Mouse (Mus musculus) cortical plate, adult 2 months (tissue): ENCODE measurements around the gene Med13l.

Experiments
- CTCF ChIP-seq: fragments of 200-500 bp; IDR thresholded peaks from 2 replicates; pipeline ENCODE4 v1.5.1; 2011; ENCODE audit warnings: mild to moderate bottlenecking, control low read depth, low read length; ENCODE audit not compliant: insufficient read depth; ENCODE audit errors: extremely low read depth
- POLR2A ChIP-seq: fragments of 200-500 bp; IDR thresholded peaks from 2 replicates; pipeline ENCODE4 v1.6.1; 2011; ENCODE audit warnings: mild to moderate bottlenecking, low read length, control low read depth; ENCODE audit not compliant: insufficient read depth; ENCODE audit errors: extremely low read depth

GRCm38 (mm10) chr5:118618963-118619610 is 58.6 kb downstream of the Med13l start:
- no peak for TF ChIP-seq CTCF
- TF ChIP-seq POLR2A: no peak
